Mouse (Mus musculus) myocyte (in vitro differentiated cells): Measurements from ENCODE around the gene Nf1. TPM values are rescaled to one million over a fixed set of nuclear protein-coding genes. Genes with fewer than 3 reads are reported as not detected.

ENCODE experiments used
- H3K27me3 ChIP-seq: one replicate; pipeline ENCODE4 v1.6.1; 2011; ENCODE audit not compliant: control insufficient read depth, insufficient read depth, insufficient read length
- H3K36me3 ChIP-seq: one replicate; pipeline ENCODE4 v1.6.1; 2011; ENCODE audit not compliant: control insufficient read depth, insufficient read depth
- H3K4me2 ChIP-seq: one replicate; pipeline ENCODE4 v1.6.1; 2011; ENCODE audit warnings: low read depth, control low read depth
- H3K4me3 ChIP-seq: one replicate; pipeline ENCODE4 v1.5.1; 2011; ENCODE audit warnings: mild to moderate bottlenecking, control low read depth, moderate library complexity
- H3K79me2 ChIP-seq: one replicate; pipeline ENCODE4 v1.6.1; 2011; ENCODE audit not compliant: control insufficient read depth, insufficient read depth
- H3ac ChIP-seq: one replicate; pipeline ENCODE4 v1.6.1; 2011; ENCODE audit not compliant: control insufficient read depth, insufficient read length
- CEBPB ChIP-seq: IDR thresholded peaks from 2 replicates; pipeline ENCODE4 v1.6.1; 2011; ENCODE audit warnings: mild to moderate bottlenecking, moderate library complexity; ENCODE audit not compliant: poor library complexity, insufficient read depth, severe bottlenecking
- E2F4 ChIP-seq: IDR thresholded peaks from one replicate; pipeline ENCODE4 v1.6.1; 2011; ENCODE audit warnings: mild to moderate bottlenecking, control low read depth, moderate library complexity; ENCODE audit not compliant: insufficient read depth
- MAX ChIP-seq: IDR thresholded peaks from one replicate; pipeline ENCODE4 v1.6.1; 2011; ENCODE audit warnings: low read depth, mild to moderate bottlenecking, control low read depth
- MYOD1 ChIP-seq, 3 experiments: IDR thresholded peaks; one replicate each; pipeline ENCODE4 v1.6.1; 2011; ENCODE audit warnings: control low read depth in 2 of 3, low read depth in 2 of 3, mild to moderate bottlenecking in 2 of 3, moderate library complexity in 1 of 3; ENCODE audit not compliant: insufficient read length in 2 of 3, control insufficient read depth in 1 of 3
- MYOG ChIP-seq, 3 experiments: IDR thresholded peaks; one replicate each; pipeline ENCODE4 v1.6.1; 2011; ENCODE audit warnings: control low read depth in 2 of 3, low read depth in 2 of 3, mild to moderate bottlenecking in 2 of 3; ENCODE audit not compliant: insufficient read length in 2 of 3, control insufficient read depth in 1 of 3, insufficient read depth in 1 of 3
- POLR2A ChIP-seq: IDR thresholded peaks from one replicate; pipeline ENCODE4 v1.6.1; 2011; ENCODE audit warnings: low read depth, mild to moderate bottlenecking, control low read depth, moderate library complexity; ENCODE audit not compliant: insufficient read length
- POLR2AphosphoS2 ChIP-seq: IDR thresholded peaks from one replicate; pipeline ENCODE4 v1.6.1; 2011; ENCODE audit warnings: low read depth, control low read depth; ENCODE audit not compliant: insufficient read length
- REST ChIP-seq: IDR thresholded peaks from one replicate; pipeline ENCODE4 v1.6.1; 2011; ENCODE audit warnings: mild to moderate bottlenecking, control low read depth, moderate library complexity; ENCODE audit not compliant: insufficient read depth, insufficient read length
- SRF ChIP-seq: IDR thresholded peaks from one replicate; pipeline ENCODE4 v1.6.1; 2011; ENCODE audit warnings: low read depth; ENCODE audit not compliant: control insufficient read depth, insufficient read length
- TCF12 ChIP-seq: IDR thresholded peaks from one replicate; pipeline ENCODE4 v1.6.1; 2011; ENCODE audit warnings: mild to moderate bottlenecking, control low read depth; ENCODE audit not compliant: poor library complexity, insufficient read depth, severe bottlenecking
- TCF3 ChIP-seq: IDR thresholded peaks from one replicate; pipeline ENCODE4 v1.6.1; 2011; ENCODE audit warnings: low read depth, control low read depth; ENCODE audit not compliant: insufficient read length
- USF1 ChIP-seq: IDR thresholded peaks from one replicate; pipeline ENCODE4 v1.6.1; 2011; ENCODE audit warnings: low read depth, mild to moderate bottlenecking, control low read depth, moderate library complexity
- polyA plus RNA-seq: library from polyadenylated mRNA; unstranded; fragments of >200 nt; fragmentation: generic; extraction: Trizol; gene quantifications from one replicate; pipeline ENCODE4 v1.2.1, GENCODE M21; 2012; ENCODE audit warnings: missing spikeins

Nf1 gene
- polyA plus RNA-seq, 1 experiment: 8.2 TPM

DNA sequence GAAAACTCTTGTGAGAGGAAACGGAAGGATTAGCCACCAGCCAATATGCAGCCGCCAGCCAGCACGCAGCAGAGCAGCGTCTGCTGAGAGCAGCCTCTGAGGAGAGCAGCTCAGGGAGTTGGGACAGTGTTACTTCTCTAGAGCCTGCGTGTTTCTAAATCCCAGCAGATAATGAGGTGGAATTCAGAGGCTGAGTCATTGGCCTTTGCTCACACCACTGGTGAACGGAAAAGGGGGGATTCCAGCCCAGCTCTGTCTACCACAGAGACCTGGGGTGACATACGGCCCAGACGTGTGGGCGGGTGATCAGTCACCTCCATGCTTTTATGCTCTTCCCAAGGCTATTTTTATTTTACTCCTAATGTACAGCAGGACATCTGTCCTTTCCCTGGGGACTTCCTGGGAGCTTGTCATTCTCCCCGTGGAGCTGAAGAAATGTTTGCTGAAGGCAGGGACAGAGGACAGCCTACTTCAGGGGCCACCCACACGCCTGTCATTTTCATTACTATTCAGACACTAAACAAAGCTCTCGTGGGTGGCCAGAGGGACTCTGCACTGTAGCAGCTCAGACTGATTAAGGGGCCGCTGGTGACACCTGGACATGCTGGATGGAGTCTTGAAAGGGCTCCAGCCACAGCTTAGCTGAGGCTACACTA lies 271.6 kb downstream of the Nf1 start:
- Histone ChIP-seq H3K79me2 (no peaks in the 10 kb centered on the region), H3K4me3 (no peak overlapping the region), H3K36me3 (no peaks in the 10 kb centered on the region), H3ac (no peak overlapping the region), H3K4me2 (peak overlapping the region; percentile 86), H3K27me3 (no peaks in the 10 kb centered on the region)
- TF ChIP-seq MAX (no peak), MYOG (IDR thresholded peaks at IDR 0.05; ENCODE audit: control insufficient read depth in 1 of 3, insufficient read depth in 1 of 3, insufficient read length in 2 of 3, low read depth in 2 of 3) (no peak), TCF3 (no peak), CEBPB (no peak), E2F4 (no peak), SRF (no peak), MYOD1 (IDR thresholded peaks at IDR 0.05; ENCODE audit: control insufficient read depth in 1 of 3, insufficient read length in 2 of 3, low read depth in 2 of 3) (no peak), POLR2A (no peak), POLR2AphosphoS2 (no peak), REST (no peak), TCF12 (no peak)

DNA sequence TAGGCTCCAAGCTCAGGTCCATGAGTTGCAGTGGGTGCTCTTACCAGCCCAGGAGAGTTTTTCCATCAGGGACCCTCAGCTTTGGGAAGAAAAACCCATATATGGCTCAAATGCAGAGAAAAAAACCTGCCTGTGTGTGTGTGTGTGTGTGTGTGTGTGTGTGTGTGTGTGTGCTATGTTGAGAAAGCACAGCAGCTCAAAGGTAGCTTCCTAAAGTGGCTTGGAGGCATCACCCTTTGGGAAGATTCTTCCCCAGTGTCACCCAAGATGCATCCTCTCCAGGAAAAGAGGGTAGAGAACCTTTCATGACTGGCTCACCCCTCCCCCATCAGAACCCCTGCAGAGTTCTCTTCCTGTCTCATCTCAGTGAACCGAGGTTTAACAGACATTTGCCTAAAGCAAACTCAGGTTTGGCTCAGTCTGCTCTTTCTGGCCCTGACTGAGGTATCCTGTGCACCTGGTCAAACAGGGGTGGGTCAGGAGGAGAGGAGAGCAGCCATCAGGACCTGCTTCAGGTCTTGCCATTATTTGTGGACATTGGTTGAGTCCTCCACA lies 272.6 kb downstream of the Nf1 start:
- no peak overlapping the region for H3K4me2 ChIP-seq
- no peaks in the 10 kb centered on the region for H3K79me2 ChIP-seq
- no peak overlapping the region for H3K4me3 ChIP-seq
- H3K36me3 ChIP-seq: no peaks in the 10 kb centered on the region
- H3ac ChIP-seq: no peak overlapping the region
- H3K27me3 ChIP-seq: no peaks in the 10 kb centered on the region
- TF ChIP-seq USF1: no peak
- no peak for TF ChIP-seq E2F4
- TF ChIP-seq POLR2AphosphoS2: no peak
- TF ChIP-seq SRF: no peak
- TF ChIP-seq POLR2A: no peak
- no peak for TF ChIP-seq MAX
- no peak for TF ChIP-seq REST
- no peak for TF ChIP-seq MYOG (IDR thresholded peaks at IDR 0.05; ENCODE audit: control insufficient read depth in 1 of 3, insufficient read depth in 1 of 3, insufficient read length in 2 of 3, low read depth in 2 of 3)
- no peak for TF ChIP-seq CEBPB

DNA sequence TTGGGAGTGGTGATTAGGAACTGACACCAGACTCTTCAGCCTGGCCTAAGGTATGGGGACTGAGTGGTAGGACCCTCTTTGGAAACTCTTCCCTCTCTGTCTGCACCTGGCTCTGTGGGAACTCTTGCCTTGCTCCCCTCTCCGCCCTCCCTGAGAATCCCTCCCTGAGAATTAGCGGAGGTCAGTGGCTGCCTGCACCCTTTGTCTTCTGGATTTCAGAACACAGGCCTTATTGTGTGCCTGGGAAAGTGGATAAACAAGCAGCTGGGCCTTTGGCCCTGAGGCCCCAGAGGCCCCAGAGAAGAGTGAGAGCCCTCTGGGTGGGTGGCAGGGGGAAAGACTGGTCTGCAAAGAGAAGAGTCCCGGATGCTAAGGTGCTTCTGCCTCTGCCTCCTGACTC lies 273.6 kb downstream of the Nf1 start:
- H3K36me3 ChIP-seq: no peaks in the 10 kb centered on the region
- TF ChIP-seq CEBPB: no peak
- no peak for TF ChIP-seq MYOD1 (IDR thresholded peaks at IDR 0.05; ENCODE audit: control insufficient read depth in 1 of 3, insufficient read length in 2 of 3, low read depth in 2 of 3)
- no peak for TF ChIP-seq USF1
- no peak for TF ChIP-seq POLR2A
- TF ChIP-seq TCF3: no peak
- TF ChIP-seq REST: no peak
- TF ChIP-seq POLR2AphosphoS2: no peak
- TF ChIP-seq TCF12: no peak
- TF ChIP-seq E2F4: no peak
- no peak for TF ChIP-seq SRF
- no peak for TF ChIP-seq MAX
- TF ChIP-seq MYOG (IDR thresholded peaks at IDR 0.05; ENCODE audit: control insufficient read depth in 1 of 3, insufficient read depth in 1 of 3, insufficient read length in 2 of 3, low read depth in 2 of 3): no peak
- no peak overlapping the region for H3ac ChIP-seq
- no peak overlapping the region for H3K4me2 ChIP-seq
- no peaks in the 10 kb centered on the region for H3K27me3 ChIP-seq
- H3K4me3 ChIP-seq: no peak overlapping the region
- no peaks in the 10 kb centered on the region for H3K79me2 ChIP-seq

DNA sequence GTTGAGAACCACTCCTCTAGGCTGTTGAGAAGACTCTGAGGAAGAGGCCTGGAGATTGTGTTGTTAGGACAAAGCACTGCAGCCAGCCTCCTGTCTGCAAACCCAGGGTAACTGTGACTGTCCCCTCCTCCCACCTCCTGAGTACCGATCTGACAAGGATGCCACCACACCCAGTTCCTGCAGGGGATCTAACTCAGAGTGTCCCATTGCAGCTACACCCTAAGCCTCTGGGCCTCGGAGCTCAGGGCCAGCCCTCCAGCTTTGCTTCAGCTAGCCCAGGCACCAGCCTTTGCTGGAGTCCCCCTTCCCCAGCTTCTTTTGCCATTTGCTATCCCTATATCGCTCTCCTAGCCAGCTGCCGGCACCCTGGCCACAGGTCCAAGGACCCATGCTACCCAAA lies 274.2 kb downstream of the Nf1 start:
- no peak for TF ChIP-seq REST
- no peak for TF ChIP-seq TCF3
- no peak for TF ChIP-seq MYOD1 (IDR thresholded peaks at IDR 0.05; ENCODE audit: control insufficient read depth in 1 of 3, insufficient read length in 2 of 3, low read depth in 2 of 3)
- TF ChIP-seq CEBPB: no peak
- no peak for TF ChIP-seq MYOG (IDR thresholded peaks at IDR 0.05; ENCODE audit: control insufficient read depth in 1 of 3, insufficient read depth in 1 of 3, insufficient read length in 2 of 3, low read depth in 2 of 3)
- Histone ChIP-seq H3K27me3 (no peaks in the 10 kb centered on the region), H3ac (no peak overlapping the region), H3K4me3 (no peak overlapping the region), H3K79me2 (no peaks in the 10 kb centered on the region), H3K4me2 (no peak overlapping the region), H3K36me3 (no peaks in the 10 kb centered on the region)

DNA sequence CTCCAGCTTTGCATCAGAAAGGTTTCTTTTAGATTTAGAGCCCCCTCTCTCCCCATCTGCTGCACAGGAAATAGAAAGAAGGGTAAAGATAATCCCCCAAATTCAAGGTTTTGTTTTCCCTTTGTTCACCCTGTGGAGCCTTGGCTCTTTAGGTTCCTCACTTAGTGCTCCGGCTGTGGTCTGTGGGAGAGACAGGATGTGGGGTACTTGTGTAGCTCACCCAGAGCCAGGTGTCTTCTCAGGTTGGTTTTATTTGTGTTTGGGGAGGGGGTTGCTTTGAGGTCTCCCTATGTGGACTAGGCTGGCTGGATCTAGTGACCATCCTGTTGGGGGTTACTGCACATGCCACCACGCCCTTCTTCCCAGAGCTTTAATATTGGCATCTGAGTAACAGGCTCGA lies 275.4 kb downstream of the Nf1 start:
- Histone ChIP-seq H3ac (no peak overlapping the region), H3K4me3 (no peak overlapping the region), H3K36me3 (no peaks in the 10 kb centered on the region), H3K79me2 (no peaks in the 10 kb centered on the region), H3K4me2 (no peak overlapping the region), H3K27me3 (no peaks in the 10 kb centered on the region)
- TF ChIP-seq REST: no peak
- no peak for TF ChIP-seq POLR2A
- no peak for TF ChIP-seq USF1
- no peak for TF ChIP-seq CEBPB
- TF ChIP-seq POLR2AphosphoS2: no peak
- TF ChIP-seq E2F4: no peak
